Mouse (Mus musculus) testis, adult 2 months (tissue): ENCODE measurements around the gene Kin. TPM values are rescaled to one million over a fixed set of nuclear protein-coding genes. Genes with fewer than 3 reads are reported as not detected.

Experiments used
- H3K27ac ChIP-seq: fragments of 200-500 bp; 2 replicates; pipeline ENCODE4 v1.5.1; 2012; ENCODE audit warnings: low read depth, low read length; ENCODE audit not compliant: control insufficient read depth, insufficient read depth
- H3K27me3 ChIP-seq: fragments of 200-500 bp; 2 replicates; pipeline ENCODE4 v1.6.1; 2012; ENCODE audit warnings: mild to moderate bottlenecking, low read length, moderate library complexity; ENCODE audit not compliant: control insufficient read depth, insufficient read depth
- H3K36me3 ChIP-seq: fragments of 200-500 bp; 2 replicates; pipeline ENCODE4 v1.6.1; 2012; ENCODE audit warnings: mild to moderate bottlenecking, low read length; ENCODE audit not compliant: control insufficient read depth, insufficient read depth
- H3K4me1 ChIP-seq: fragments of 200-500 bp; 2 replicates; pipeline ENCODE4 v1.6.1; 2012; ENCODE audit warnings: low read length; ENCODE audit not compliant: control insufficient read depth, insufficient read depth
- H3K4me3 ChIP-seq: fragments of 200-500 bp; 2 replicates; pipeline ENCODE4 v1.5.1; 2012; ENCODE audit warnings: low read depth, mild to moderate bottlenecking, low read length, moderate library complexity, mixed read lengths; ENCODE audit not compliant: control insufficient read depth
- CTCF ChIP-seq: fragments of 200-500 bp; IDR thresholded peaks from 2 replicates; pipeline ENCODE4 v1.5.1; 2012; ENCODE audit warnings: low read depth, mild to moderate bottlenecking, inconsistent platforms, low read length, moderate library complexity; ENCODE audit not compliant: control insufficient read depth, insufficient read depth, insufficient replicate concordance
- POLR2A ChIP-seq: fragments of 200-500 bp; IDR thresholded peaks from 2 replicates; pipeline ENCODE4 v1.6.1; 2012; ENCODE audit warnings: low read depth, mild to moderate bottlenecking, inconsistent platforms, low read length, moderate library complexity; ENCODE audit not compliant: control insufficient read depth
- polyA plus RNA-seq: library from polyadenylated mRNA; depleted of rRNA; stranded (reverse); fragments of >200 nt; gene quantifications from 2 replicates; pipeline ENCODE4 v1.2.3, GENCODE M21; 2012

The Kin gene
- polyA plus RNA-seq, 1 experiment, result 1.7 TPM

GRCm38 (mm10) chr2:10087256-10087850 is 7.0 kb downstream of the Kin start:
- Histone ChIP-seq H3K4me3 (no peak overlapping the region), H3K27ac (no peak overlapping the region), H3K27me3 (no peaks in the 10 kb centered on the region), H3K36me3 (peaks cover 3% of the 10 kb centered on the region), H3K4me1 (no peaks in the 10 kb centered on the region)
- TF ChIP-seq POLR2A (no peak), CTCF (no peak)

DNA sequence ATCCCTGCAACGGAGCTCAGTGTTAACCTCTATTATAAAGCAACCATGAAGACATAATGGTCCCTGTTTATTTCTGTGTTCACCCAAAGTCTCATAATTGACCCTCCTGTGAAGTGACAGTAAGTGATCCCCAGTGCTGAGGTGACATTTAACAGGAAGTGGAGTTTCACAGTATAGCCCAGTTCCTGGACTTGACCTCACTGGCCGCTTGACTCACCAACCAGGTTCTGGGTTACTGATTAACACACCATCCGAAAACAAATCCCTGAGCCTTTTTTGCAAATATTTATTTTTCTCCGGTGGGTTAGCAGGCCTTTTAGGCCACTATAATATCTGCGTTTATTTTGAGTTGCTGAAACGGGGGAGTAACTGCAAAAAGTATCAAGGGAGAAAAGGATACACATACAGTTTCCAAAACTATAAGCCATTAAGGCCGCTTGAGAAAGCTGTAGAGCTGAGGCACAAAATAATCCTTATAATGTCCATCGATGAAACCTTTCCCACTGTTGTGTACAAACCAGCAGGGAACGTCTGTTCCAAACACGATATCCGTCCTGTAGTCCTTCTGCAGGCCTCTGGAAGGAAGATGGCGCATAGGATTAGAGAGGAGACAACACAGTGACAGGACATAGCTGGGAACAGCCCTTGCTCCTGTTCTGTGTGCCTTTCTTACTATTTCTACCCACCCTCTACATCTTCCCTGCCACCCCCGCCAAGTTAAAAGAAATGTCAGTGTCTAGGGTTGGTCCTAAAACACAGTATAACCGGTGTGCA is 14.1 kb downstream of the Kin start:
- H3K4me1 ChIP-seq, result no peaks in the 10 kb centered on the region
- no peak overlapping the region for H3K4me3 ChIP-seq
- H3K27ac ChIP-seq, result no peak overlapping the region
- TF ChIP-seq CTCF (no peak), POLR2A (no peak)
- peaks cover 3% of the 10 kb centered on the region; the same call in 1 of the 2 replicates for H3K36me3 ChIP-seq
- H3K27me3 ChIP-seq, result no peaks in the 10 kb centered on the region

- Histone ChIP-seq H3K27ac (no peak overlapping the region), H3K36me3 (no peaks in the 10 kb centered on the region), H3K4me3 (no peak overlapping the region), H3K27me3 (no peaks in the 10 kb centered on the region), H3K4me1 (no peaks in the 10 kb centered on the region)
- TF ChIP-seq POLR2A (no peak), CTCF (no peak; the same call in 1 of the 2 replicates)
Observed at GRCm38 (mm10) chr2:10098598-10099215, 18.3 kb downstream of the Kin start.

DNA sequence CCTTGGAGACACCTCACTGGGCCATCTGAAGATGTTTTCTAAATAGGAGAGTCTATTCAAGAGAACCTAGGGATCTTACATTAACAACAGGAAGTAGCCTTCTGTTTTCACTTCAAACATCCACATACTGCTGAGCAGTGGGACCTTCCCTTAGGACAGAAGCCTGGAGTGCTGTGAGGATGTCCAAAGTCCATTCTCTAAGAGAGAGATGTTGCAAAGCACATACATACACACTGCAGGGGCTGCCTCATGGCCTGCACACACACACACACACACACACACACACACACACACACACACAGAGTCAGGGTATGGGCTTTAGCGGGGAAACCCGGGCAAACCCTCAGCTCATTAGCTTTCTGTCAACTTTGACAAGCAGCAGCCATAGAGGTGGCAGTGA is 20.1 kb downstream of the Kin start:
- H3K36me3 ChIP-seq, result no peaks in the 10 kb centered on the region
- no peak for TF ChIP-seq CTCF
- no peak for TF ChIP-seq POLR2A
- no peaks in the 10 kb centered on the region for H3K4me1 ChIP-seq
- H3K27me3 ChIP-seq, result no peaks in the 10 kb centered on the region
- H3K4me3 ChIP-seq, result no peak overlapping the region
- H3K27ac ChIP-seq, result no peak overlapping the region

- no peaks in the 10 kb centered on the region for H3K4me1 ChIP-seq
Observed at GRCm38 (mm10) chr2:10101180-10101579, 20.8 kb downstream of the Kin start.

DNA sequence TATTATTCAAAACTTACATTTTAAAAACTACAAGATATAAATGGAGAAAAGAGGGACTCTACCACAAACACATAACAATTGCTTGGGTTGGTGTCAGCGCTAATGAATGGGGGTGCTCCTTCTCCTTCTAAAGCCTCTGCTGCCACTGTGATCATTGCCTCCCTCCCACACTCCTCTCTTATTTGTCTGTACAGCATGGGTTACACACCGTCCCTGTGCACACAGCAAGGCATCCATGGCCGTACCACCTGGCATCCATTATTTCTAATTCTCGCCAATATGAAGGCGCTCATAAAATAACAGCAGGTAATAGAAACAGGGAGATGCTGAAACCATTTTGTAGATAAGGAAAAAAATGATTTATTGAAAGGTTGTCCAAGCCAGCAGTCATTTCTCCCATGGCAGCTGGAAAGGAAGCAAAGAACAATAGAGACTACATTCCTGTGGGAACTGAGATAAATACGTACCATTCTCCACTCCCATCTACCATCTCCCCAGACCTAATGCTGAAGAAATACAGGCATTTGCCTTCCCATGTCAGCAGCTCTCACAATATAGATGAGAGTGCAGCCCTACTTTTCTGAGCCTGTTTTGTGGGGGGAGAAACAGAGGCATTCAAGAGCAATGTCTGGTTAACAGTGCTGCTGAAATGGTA is 28.3 kb downstream of the Kin start:
- Histone ChIP-seq H3K4me1 (no peaks in the 10 kb centered on the region; the same call in 1 of the 2 replicates), H3K27me3 (no peaks in the 10 kb centered on the region), H3K36me3 (no peaks in the 10 kb centered on the region), H3K27ac (no peak overlapping the region), H3K4me3 (no peak overlapping the region)
- no peak for TF ChIP-seq POLR2A
- TF ChIP-seq CTCF, result no peak

More at GRCm38 (mm10) chr2:10101180-10101579, 20.8 kb downstream of the Kin start:
- Histone ChIP-seq H3K4me3 (no peak overlapping the region), H3K36me3 (no peaks in the 10 kb centered on the region), H3K27ac (no peak overlapping the region), H3K27me3 (no peaks in the 10 kb centered on the region)
- TF ChIP-seq POLR2A, result no peak
- TF ChIP-seq CTCF, result peak; percentile 60; the same call in 1 of the 2 replicates

DNA sequence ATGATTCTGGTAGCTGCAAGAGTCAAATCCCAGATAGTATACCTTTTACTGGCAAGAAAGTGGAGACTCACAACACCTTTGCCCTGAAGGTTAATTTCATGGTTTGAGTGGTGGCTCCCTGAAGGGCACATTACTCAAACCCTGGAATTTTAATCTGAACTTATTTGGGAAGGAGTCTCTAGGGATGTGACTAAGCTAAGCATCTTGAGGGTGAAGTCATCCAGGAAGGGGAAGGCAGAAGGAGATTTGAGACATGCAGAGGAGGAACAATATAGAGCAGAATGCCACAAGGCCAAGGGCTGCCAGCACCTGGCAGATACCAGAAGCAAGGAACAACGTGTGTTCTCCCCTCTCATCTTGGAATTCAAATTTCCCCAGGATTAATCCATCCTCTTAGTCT is 38.4 kb downstream of the Kin start:
- Histone ChIP-seq H3K27ac (no peak overlapping the region), H3K4me3 (no peak overlapping the region), H3K27me3 (no peaks in the 10 kb centered on the region), H3K4me1 (no peaks in the 10 kb centered on the region), H3K36me3 (no peaks in the 10 kb centered on the region)
- no peak for TF ChIP-seq CTCF
- no peak for TF ChIP-seq POLR2A
